Mouse (Mus musculus) embryo, embryonic 9.5 days (tissue): ENCODE measurements at regions not wholly inside any gene's neighbourhood (a gene's known extent, or its start where the extent isn't known, plus 50 kb on each side); places are given as distances from the start of the nearest gene placed in this dataset.

Source experiments
- DNase-seq: peaks from one replicate; pipeline ENCODE4 v3.0.0-alpha.2; 2017; ENCODE audit errors: extremely low spot score

DNA sequence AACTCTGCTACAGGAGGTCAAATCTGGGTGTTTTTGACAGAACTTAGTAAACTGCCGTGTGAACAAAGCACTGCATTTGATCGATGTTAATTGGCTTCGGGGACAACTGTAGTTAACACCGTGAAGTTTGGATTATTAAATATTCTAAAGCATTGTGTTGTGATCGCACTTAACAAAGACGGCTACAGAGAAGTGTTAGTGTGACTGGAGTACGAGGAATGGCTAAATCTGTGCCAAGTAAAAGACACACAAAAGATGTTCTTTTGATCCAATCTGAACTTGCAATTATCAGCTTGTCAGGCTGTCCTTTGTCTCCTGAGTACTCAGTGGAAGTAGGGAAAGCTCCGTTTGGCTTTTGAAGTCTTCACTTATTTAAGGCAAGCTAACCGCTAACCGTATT is 259.7 kb downstream of the Tmem182 start:
- DNase-seq = no peak

DNA sequence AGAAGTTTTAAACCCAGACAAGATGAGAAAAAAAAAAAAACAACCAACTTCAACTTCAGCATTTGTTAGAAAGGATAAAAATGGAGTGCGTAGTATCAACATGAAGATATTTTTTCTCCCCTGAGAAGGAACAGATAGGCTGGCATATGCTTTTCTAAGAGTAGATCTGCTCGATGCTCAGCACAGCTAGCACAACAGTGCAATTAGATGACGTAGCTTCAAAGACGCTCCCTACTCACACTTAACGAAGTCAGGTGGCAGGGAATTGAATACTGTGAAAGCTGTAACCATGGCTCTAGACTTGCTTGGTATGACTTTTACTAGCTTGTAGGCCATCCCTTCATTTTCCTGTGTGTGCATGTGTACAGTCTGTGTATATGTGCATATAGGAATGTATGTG is 299.5 kb downstream of the Tmem182 start:
- no peak for DNase-seq

DNA sequence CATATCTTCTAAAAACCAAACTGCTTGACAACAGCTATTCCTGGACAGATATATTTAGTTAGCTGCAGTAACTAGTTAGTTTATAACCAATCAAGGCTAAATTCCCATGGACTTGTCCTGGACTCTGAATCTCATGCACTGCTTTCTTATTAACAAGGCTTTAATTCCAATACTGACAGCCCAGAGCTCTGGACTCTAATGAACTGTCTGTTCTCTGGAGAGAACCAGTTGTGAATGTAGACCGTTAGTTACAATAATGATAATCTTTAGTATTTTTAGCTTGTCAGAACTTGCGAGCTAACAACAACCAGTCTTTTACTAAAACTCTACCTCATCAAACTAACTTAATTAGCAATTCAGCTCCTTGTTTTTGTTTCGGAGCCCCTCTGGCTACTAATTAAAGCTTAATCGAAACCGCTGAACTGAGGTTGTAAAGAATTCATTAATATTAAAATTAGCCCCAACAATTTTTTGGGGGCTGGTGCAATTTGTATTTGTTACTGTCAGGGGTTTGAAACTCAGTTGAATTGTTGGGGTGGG is 316.3 kb downstream of the Tmem182 start:
- no peak for DNase-seq

DNA sequence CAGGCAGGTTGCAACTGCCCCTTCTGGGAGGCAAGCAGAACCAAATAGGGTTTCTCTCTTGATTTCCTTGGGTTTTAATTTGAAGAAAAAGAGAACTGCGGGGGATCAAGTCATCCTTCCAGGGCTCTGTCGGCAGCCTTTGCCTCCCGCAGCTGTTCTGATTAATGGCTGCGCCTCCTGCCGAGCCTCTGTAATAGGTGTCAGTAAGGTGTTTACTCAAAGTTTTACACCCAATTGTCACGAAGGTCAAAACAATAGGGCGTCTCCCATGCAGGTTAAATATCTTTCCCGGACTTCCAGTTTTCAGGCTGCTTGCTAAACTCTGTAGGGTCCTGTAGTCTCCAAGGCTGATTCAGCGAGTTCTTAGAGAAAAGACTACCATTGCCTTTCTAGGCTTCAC is 326.0 kb downstream of the Tmem182 start:
- no peak for DNase-seq

DNA sequence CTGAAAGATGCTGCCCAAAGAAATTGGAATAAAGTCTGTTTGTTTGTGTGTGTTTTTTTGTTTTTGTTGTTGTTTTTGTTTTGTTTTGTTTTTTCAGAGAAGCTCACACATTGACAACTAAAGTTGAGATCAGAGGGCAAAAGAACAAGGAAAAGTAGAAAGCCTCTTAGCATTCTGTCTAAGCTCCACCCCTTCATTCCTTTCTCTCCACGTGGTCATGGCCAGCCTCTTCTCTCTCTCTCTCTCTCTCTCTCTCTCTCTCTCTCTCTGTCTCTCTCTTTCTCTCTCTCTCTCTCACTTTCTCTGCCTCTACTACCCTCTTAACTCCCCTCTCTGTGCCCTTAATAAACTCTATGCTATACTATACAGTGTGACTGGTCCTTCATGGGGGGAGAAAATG is 327.7 kb downstream of the Tmem182 start:
- no peak for DNase-seq

DNA sequence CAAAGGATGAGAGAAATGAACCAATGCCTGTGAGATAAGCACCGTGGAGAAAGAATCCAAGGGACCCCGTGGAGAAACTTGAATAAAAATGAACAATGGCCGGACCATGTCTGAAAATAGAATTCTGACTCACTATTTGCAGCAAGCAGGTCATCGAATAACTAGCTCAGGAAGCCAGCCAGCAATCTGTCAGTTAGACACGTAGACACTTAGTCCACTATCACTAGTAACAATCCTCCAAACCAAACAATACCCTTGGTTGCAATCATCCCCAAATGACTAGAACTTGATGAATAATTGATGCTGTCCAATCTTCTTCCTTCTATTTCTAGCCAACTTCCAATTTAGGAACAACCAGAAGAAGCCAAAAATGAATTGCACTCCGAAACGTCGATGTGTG is 328.5 kb downstream of the Tmem182 start:
- no peak for DNase-seq

DNA sequence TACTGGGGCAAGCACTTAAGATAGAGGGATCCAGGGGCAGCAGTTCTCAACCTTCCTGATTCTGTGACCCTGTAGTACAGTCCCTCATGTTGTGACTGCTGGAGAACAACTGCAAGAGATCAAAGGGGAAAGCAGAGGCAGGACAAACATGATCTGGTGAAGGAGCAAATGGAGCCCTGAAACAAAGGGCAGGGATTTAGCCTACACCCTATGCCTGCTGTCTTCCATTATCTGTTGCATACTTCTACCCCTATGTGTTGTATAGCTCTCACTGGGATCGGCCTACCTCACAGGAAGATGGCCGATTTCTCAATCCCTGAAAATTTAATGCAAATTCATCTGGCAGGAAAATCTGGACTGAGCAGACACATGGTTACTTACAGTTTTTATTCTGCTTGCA is 334.3 kb downstream of the Tmem182 start:
- no peak for DNase-seq

DNA sequence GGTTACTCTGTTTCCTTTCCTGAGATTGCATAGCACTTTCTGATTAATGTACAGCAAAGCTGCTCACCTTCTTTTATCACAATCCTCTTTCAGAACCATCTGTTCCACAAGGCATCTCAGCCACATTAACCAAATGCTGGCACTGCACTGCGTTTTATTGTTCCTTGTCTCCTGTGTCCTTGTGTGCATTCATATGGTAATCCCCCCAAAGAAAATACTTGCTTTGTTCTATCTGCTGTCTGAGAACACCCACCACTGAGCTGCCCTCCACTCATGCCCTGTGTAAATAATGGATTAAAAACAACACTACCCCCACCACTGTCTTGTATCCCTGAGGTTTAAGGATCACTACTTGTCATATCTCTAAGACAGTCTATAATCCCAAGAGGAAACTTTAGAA is 335.1 kb downstream of the Tmem182 start:
- DNase-seq = no peak

DNA sequence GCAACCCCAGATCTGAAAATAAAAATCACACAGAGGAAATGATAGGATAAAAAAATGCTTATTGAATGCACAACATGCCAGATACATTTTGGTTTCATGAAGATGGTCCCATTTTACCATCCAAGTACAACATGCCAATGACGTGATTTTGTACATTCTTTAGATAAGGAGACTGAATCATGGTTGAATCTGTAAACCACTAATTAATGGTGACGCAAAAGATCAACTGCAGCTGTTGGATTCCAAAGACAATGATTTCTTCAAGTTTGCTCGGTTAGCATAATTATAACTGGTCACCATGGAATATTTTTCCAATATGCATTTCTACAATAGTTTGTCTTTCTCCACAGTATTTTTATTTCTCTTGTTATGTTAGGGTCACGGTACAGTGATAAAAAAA is 336.6 kb downstream of the Tmem182 start:
- DNase-seq = no peak

DNA sequence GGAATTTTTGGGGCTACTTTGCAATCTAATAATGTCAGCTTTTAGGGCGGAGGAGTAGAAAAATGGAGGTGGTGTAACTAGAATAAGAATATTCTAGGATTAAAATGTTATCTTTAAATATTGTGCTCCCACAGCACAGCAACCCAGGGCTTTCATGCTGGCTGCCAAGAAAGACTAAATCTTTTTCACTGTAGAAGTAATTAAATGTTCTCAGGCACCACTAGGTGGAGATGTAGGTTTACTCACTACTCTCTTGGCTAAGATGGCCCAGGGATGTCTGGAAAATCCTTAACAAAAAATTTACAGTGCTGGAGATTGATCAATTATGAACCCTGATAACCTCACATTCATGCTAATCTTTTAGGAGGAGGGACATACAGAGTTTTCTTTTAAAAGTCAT is 347.1 kb downstream of the Tmem182 start:
- DNase-seq = no peak

DNA sequence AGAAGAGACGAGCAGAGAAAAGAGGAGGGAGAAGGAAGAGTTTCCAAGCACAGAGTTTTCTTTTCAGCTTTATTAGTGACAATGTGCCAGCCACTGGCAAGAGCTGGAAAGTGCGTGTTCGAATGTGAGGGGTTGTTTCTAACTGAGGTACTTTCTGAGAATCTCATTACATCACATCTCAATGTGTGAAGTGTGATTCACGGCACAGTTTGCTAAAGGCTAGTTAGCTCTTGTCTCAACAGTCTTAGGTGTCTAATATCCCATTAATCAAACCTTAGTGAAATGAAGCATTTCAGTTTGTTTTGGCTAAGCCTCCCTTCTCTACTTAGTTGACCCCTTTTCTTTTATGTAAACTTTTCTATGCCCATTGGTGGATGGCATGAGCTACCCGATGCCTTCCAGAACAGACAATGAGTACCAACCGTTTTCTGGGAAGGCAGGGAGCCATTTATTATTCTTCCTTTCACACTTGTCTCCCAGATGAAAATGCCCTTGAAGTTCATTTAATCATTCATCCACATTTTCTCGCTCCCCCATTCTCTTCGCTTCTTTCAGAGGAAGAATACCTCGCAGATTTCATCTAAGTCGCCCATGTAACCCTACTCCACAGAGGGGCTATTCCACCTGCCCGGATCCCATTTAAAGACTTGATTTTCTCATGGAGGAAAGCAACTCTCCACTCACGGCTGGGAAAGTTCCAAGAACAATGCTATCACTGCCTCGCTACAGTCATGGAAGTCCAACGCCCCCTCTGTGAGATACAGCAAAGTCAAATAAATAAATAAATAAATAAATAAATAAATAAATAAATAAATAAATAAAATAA is 348.0 kb downstream of the Tmem182 start:
- DNase-seq = no peak

DNA sequence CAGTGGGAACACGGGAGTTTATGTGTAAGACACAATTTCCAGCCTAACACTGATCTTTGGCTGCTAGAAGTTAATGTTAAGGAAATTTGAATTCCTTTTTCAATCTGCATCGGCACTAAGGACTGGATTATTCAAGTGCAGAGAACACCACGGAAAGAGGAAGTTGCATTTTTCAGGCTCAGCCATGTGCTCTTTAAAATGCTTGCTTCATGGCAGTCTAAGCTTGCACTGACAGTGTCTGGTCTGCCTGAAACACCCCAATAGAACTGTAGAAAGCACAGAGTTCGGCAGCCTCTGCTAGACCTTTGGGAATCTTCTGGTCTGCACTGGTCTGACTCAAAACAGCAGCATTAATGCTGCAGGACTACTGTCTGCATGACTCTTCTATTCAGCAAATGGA is 348.8 kb downstream of the Tmem182 start:
- DNase-seq = no peak

DNA sequence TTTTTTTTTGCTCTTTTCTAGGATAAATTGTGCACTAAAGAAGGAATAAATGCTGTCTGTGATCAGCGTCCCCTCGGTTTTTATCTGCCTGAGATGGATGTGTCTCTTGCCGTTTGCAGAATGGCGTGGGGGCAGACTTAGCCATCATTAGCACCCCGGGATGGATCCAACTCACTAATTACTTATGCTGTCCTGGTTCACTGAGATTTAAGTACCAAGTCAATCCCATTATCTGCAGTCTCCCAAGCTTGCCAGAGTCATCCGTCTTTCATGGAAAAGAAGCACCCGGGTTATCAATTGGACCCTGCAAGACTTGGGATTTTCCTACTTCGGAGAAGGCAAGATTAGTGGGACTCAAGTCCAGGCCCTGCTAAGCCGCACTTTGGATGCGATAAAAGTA is 351.5 kb downstream of the Tmem182 start:
- no peak for DNase-seq

DNA sequence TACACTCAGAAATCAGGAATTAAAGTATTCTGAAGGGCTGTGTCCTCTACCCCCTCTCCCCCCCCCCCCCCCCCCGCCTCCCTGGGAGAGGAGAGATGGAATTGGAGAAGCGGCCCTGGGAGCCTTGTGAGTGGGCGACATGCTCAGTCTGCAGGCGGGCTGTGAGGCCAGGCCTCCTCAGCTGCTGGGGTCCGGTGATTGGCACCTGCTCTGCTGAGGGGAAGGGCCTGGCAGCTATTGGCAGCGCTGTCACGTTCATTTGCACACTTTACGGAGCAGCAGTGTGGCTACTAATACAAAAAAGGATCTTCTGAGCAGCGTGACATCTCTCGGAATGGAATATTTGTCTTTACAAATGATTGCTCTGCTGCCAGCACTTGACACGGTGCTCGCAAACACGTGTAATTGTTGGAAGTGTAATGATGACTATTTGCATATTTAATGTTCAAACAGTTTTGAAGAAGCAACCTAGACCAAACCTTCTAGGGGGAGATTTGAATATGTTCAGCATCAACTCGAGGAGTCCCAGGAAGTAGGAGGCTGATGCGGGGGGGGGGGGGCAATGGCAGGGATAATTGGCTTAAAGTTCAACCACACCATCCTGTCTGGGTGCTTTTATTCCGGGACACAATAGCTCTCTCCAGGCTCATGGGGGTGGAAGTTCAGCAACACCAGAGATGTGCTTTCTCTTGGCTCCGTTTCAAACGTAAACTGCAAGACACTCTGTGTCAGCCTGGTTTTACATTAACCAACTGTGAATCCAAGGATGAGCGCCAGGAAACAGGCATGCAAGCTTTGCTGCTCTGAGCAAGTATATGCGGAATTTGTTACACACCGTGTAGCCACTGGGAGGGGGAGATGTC is 352.5 kb downstream of the Tmem182 start:
- DNase-seq = no peak

DNA sequence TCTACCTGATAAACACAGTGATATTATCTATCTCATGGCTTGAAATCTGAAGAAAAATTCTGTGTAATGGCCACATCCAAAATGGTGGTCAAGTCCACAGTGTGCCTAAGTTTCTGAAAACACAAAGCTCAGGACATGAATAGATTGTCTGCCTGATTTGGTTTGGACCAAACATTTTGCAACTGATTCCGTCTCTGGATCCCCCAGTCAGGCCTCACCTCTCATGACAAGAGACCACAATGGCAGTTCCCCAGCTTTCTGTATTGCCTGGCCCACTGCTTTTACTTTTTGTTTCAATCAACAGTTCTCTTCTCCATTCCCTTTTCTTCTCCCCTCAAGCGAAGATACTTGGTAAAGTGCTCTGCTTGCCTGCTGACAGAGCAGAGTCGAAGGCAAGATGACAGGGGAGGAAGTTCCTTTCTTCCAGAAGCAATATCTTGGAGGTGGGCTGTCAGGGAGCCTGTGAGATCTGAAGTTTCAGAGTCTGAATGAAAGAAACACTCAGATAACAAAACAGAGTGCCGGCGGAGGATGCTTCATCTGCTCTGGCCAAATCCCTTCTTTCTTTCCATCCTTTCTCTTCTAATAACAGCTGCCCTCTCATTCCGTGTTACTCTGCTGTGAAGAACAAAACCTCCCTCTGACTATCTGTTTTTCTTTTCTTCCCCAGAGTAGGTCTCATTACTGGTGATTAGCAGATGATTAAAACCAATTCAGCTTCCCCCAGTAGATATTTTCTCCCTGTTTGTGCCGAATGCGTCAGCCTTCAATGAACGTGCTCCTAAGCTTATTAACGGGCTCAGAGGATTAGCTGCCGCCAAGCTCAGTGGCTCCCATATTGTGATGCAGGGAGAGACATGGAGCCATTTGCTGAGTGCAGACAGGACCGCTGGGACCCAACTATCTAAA is 360.7 kb downstream of the Tmem182 start:
- DNase-seq = peak; percentile 15

DNA sequence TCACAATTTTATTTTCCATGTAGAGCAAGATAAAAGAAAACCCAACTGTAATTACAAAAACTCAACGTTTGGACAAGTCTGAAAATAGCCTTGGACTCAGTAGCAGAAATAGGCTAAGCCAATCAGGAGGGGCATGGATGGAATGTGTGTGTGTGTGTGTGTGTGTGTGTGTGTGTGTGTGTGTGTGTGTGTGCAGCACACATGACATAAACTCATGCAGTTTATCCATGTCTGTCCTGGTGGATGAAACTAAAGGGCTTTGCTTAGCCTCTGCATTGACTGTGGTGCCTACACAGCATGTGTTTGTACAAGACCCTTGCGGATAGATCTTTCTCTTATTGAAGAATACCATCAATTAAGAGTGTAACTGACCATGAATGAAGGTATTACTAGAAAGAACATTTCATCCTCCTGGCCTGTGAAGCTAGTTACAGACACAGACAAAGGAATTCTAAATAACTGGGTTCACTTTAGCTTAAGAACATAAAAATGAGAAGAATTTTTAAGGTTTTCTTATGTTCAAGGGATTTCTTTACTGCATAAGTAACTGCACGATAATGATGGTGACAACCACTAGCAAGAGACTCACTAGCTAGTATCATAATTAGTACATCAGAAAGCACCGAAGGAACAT is 361.5 kb downstream of the Tmem182 start:
- no peak for DNase-seq

DNA sequence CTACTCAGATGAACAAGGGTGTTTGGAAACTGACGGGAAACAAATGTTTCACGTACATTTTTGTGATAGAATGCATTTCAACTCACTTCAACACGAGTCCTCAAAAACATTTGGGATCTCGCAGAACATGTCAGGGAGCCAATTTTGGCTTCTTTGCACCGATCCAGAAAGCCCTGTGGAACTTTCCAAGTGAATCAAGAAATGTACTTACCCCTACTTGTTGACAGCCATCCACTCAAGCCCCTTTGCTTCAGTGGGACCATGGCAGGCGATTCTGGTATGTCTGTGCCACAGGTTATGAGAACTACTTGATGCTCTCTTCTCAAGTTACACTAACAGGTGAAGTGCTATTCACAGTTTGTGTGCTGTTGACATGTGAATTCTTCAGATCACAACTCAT is 381.6 kb downstream of the Tmem182 start:
- DNase-seq = no peak

DNA sequence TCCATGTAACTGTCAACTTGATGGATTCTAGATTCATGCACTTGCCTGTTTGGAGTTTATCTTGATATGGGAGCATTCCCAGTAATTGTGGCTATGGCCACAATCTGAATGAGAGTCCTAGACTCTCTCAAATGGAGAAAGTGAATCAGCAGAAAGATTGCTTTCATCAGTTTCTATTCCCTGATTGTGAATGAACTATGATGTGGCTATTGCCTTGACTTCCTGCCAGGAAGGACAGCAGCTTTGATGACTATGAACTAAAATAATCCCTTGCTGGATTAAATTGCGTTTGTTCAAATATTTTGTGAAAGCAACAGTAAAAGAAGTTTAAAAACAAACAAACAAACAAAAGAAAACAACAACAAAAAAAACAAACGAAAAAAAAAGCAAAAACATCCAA is 407.5 kb downstream of the Tmem182 start:
- no peak for DNase-seq

DNA sequence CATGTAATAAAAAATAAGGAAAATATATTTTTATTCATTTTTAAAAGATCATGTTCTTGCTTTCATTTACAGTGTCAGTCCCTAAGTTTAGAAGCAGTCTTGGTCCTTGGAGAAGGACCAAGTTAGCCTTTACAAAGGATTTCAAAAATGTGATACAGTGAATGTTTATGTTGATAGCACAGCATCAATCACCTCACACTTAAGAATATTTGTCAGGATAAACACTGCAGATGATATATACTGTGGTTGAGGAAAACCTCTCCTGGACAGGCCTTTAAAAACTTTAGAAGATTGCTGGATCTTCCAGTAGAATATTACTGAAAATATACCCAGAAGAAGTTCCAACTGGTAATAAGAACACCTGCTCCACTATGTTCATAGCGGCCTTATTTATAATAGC is 420.4 kb downstream of the Tmem182 start:
- DNase-seq = no peak

DNA sequence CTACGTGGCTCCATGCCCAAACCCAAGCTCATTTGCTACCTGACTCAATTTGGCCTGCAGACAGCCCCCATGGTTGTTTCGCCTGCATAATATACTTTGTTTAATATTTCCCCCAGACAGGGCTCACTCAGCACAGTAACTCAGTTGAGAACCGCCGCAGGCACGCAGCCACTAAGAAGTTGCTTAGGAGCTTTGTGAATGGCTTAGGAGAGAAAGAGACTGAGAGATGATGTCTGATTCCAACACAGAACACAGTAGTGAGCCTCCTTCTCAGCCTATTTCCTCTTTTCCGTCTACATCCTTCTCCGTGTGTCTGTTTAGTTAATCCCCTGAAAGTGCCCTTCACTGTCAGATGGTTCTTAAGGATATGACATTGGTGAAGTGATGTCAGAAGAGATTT is 429.9 kb downstream of the Tmem182 start:
- DNase-seq = no peak

DNA sequence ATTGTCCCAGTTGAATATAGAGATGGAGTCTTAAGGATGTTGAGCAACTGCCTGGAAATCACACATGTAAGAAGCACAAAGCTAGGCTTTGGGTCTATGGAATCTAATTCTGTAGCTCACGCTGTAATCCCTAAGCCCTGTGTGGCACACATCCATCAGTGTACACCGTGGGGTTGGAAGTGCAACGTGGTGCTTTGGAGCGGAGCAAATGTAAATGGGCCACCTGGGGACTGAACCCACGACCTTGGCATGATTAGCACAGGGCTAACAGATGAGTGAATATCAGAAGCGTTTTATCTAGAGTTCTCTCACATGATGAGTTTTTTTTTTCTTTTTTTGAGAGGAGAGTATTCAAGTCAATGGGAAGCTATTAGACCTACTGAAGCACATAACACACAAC is 437.6 kb downstream of the Tmem182 start:
- DNase-seq = no peak
